Mouse (Mus musculus): ENCODE measurements around the gene Tekt1. TPM values are rescaled to one million over a fixed set of nuclear protein-coding genes. Genes with fewer than 3 reads are reported as not detected.
"Not testable (repeated sequence)": the region's sequence is repeated elsewhere in the genome, so short reads cannot be mapped to it uniquely, and the experiment has no call there.

Gene Tekt1
- polyA plus RNA-seq, 1 experiment from 2014 or later = 0.16 TPM

- Histone ChIP-seq H3K4me2 (ENCODE audit: low read depth, low read length) (no peak overlapping the region), H3K27me3 (replicated peaks; ENCODE audit: control insufficient read depth, insufficient read depth, low read length) (no peaks in the 10 kb centered on the region), H3K4me3 (ENCODE audit: low read length) (no peak overlapping the region), H3K36me3 (ENCODE audit: control insufficient read depth, insufficient read depth, low read length) (no peaks in the 10 kb centered on the region), H3K9ac (ENCODE audit: low read depth, low read length) (no peak overlapping the region), H3K27ac (ENCODE audit: low read length) (no peak overlapping the region), H3K9me3 (ENCODE audit: control insufficient read depth, low read length) (no peaks in the 10 kb centered on the region), H3K4me1 (ENCODE audit: control insufficient read depth, insufficient read depth, low read length) (peaks cover 8% of the 10 kb centered on the region)
- 74% methylated on average over 1 of the region's 1 CpGs for WGBS
- ATAC-seq = no peak
These were observed 10.0 kb downstream of the Tekt1 start for GRCm38 (mm10) chr11:72352272-72352671.

- H3K4me1 ChIP-seq (ENCODE audit: control insufficient read depth, insufficient read depth, low read length) = peaks cover 8% of the 10 kb centered on the region
- H3K27ac ChIP-seq (ENCODE audit: low read length) = no peak overlapping the region
- H3K4me3 ChIP-seq (ENCODE audit: low read length) = no peak overlapping the region
- ATAC-seq = peak; percentile 70; the same call in 1 of the 2 replicates
- no peaks in the 10 kb centered on the region for H3K9me3 ChIP-seq (ENCODE audit: control insufficient read depth, low read length)
- H3K27me3 ChIP-seq (replicated peaks; ENCODE audit: control insufficient read depth, insufficient read depth, low read length) = no peaks in the 10 kb centered on the region
- 28% methylated on average over 4 of the region's 4 CpGs for WGBS
- H3K36me3 ChIP-seq (ENCODE audit: control insufficient read depth, insufficient read depth, low read length) = no peaks in the 10 kb centered on the region
- no peak overlapping the region for H3K9ac ChIP-seq (ENCODE audit: low read depth, low read length)
- no peak overlapping the region for H3K4me2 ChIP-seq (ENCODE audit: low read depth, low read length)
These were observed 12.6 kb downstream of the Tekt1 start for GRCm38 (mm10) chr11:72349652-72350051.

- Histone ChIP-seq H3K36me3 (ENCODE audit: control insufficient read depth, insufficient read depth, low read length) (no peaks in the 10 kb centered on the region), H3K4me2 (ENCODE audit: low read depth, low read length) (no peak overlapping the region), H3K4me3 (ENCODE audit: low read length) (no peak overlapping the region), H3K4me1 (ENCODE audit: control insufficient read depth, insufficient read depth, low read length) (peaks cover 8% of the 10 kb centered on the region), H3K27me3 (replicated peaks; ENCODE audit: control insufficient read depth, insufficient read depth, low read length) (no peaks in the 10 kb centered on the region), H3K27ac (ENCODE audit: low read length) (no peak overlapping the region), H3K9me3 (ENCODE audit: control insufficient read depth, low read length) (no peaks in the 10 kb centered on the region), H3K9ac (ENCODE audit: low read depth, low read length) (no peak overlapping the region)
- no peak for ATAC-seq
- WGBS = 43% methylated on average over 8 of the region's 8 CpGs
These were observed 13.2 kb downstream of the Tekt1 start for GRCm38 (mm10) chr11:72349016-72349415.

- Histone ChIP-seq H3K4me3 (ENCODE audit: low read length) (no peak overlapping the region), H3K36me3 (ENCODE audit: control insufficient read depth, insufficient read depth, low read length) (no peaks in the 10 kb centered on the region), H3K9ac (ENCODE audit: low read depth, low read length) (no peak overlapping the region), H3K9me3 (ENCODE audit: control insufficient read depth, low read length) (no peaks in the 10 kb centered on the region), H3K27me3 (replicated peaks; ENCODE audit: control insufficient read depth, insufficient read depth, low read length) (no peaks in the 10 kb centered on the region), H3K4me2 (ENCODE audit: low read depth, low read length) (no peak overlapping the region), H3K4me1 (ENCODE audit: control insufficient read depth, insufficient read depth, low read length) (peaks cover 8% of the 10 kb centered on the region), H3K27ac (ENCODE audit: low read length) (no peak overlapping the region)
- no peak for ATAC-seq
- 40% methylated on average over 10 of the region's 10 CpGs for WGBS
These were observed 13.7 kb downstream of the Tekt1 start for GRCm38 (mm10) chr11:72348563-72348962.

GRCm38 (mm10) chr11:72344486-72344885 lies 17.8 kb downstream of the Tekt1 start:
- no peak for ATAC-seq
- no peak overlapping the region for H3K4me2 ChIP-seq (ENCODE audit: low read depth, low read length)
- peaks cover 8% of the 10 kb centered on the region for H3K4me1 ChIP-seq (ENCODE audit: control insufficient read depth, insufficient read depth, low read length)
- H3K27me3 ChIP-seq (replicated peaks; ENCODE audit: control insufficient read depth, insufficient read depth, low read length) = no peaks in the 10 kb centered on the region
- 80% methylated on average over 11 of the region's 11 CpGs for WGBS
- no peak overlapping the region for H3K27ac ChIP-seq (ENCODE audit: low read length)
- no peak overlapping the region for H3K9ac ChIP-seq (ENCODE audit: low read depth, low read length)
- H3K36me3 ChIP-seq (ENCODE audit: control insufficient read depth, insufficient read depth, low read length) = no peaks in the 10 kb centered on the region
- H3K9me3 ChIP-seq (ENCODE audit: control insufficient read depth, low read length) = no peaks in the 10 kb centered on the region
- no peak overlapping the region for H3K4me3 ChIP-seq (ENCODE audit: low read length)

GRCm38 (mm10) chr11:72343904-72344303 lies 18.3 kb downstream of the Tekt1 start:
- H3K36me3 ChIP-seq (ENCODE audit: control insufficient read depth, insufficient read depth, low read length) = no peaks in the 10 kb centered on the region
- no peak for ATAC-seq
- no peak overlapping the region for H3K27ac ChIP-seq (ENCODE audit: low read length)
- 25% methylated on average over 8 of the region's 8 CpGs for WGBS
- H3K27me3 ChIP-seq (replicated peaks; ENCODE audit: control insufficient read depth, insufficient read depth, low read length) = no peaks in the 10 kb centered on the region
- H3K9ac ChIP-seq (ENCODE audit: low read depth, low read length) = no peak overlapping the region
- H3K4me2 ChIP-seq (ENCODE audit: low read depth, low read length) = no peak overlapping the region
- no peaks in the 10 kb centered on the region for H3K9me3 ChIP-seq (ENCODE audit: control insufficient read depth, low read length)
- H3K4me1 ChIP-seq (ENCODE audit: control insufficient read depth, insufficient read depth, low read length) = peaks cover 5% of the 10 kb centered on the region
- H3K4me3 ChIP-seq (ENCODE audit: low read length) = no peak overlapping the region

- H3K4me2 ChIP-seq (ENCODE audit: low read depth, low read length); H3K9ac ChIP-seq (ENCODE audit: low read depth, low read length); H3K4me1 ChIP-seq (ENCODE audit: control insufficient read depth, insufficient read depth, low read length); H3K9me3 ChIP-seq (ENCODE audit: control insufficient read depth, low read length); H3K27me3 ChIP-seq (replicated peaks; ENCODE audit: control insufficient read depth, insufficient read depth, low read length); ATAC-seq; H3K36me3 ChIP-seq (ENCODE audit: control insufficient read depth, insufficient read depth, low read length); H3K4me3 ChIP-seq (ENCODE audit: low read length); H3K27ac ChIP-seq (ENCODE audit: low read length): not testable (repeated sequence)
- WGBS = 83% methylated on average over 5 of the region's 5 CpGs
These were observed 19.0 kb downstream of the Tekt1 start for GRCm38 (mm10) chr11:72343238-72343625.

- peak; percentile 86 for ATAC-seq
- H3K4me2 ChIP-seq (ENCODE audit: low read depth, low read length) = peak overlapping the region; percentile 32; the same call in 1 of the 2 replicates
These were observed 19.5 kb downstream of the Tekt1 start for GRCm38 (mm10) chr11:72342549-72343237.

GRCm38 (mm10) chr11:72339716-72340115 lies 22.5 kb downstream of the Tekt1 start:
- H3K36me3 ChIP-seq (ENCODE audit: control insufficient read depth, insufficient read depth, low read length) = no peaks in the 10 kb centered on the region
- H3K4me1 ChIP-seq (ENCODE audit: control insufficient read depth, insufficient read depth, low read length) = no peaks in the 10 kb centered on the region
- WGBS = 86% methylated on average over 4 of the region's 4 CpGs
- H3K4me3 ChIP-seq (ENCODE audit: low read length) = no peak overlapping the region
- no peaks in the 10 kb centered on the region for H3K9me3 ChIP-seq (ENCODE audit: control insufficient read depth, low read length)
- H3K27ac ChIP-seq (ENCODE audit: low read length) = no peak overlapping the region
- no peaks in the 10 kb centered on the region for H3K27me3 ChIP-seq (replicated peaks; ENCODE audit: control insufficient read depth, insufficient read depth, low read length)
- no peak overlapping the region for H3K4me2 ChIP-seq (ENCODE audit: low read depth, low read length)
- no peak for ATAC-seq
- H3K9ac ChIP-seq (ENCODE audit: low read depth, low read length) = no peak overlapping the region

More at GRCm38 (mm10) chr11:72342549-72343237, 19.5 kb downstream of the Tekt1 start:
- Histone ChIP-seq H3K9me3 (ENCODE audit: control insufficient read depth, low read length) (no peaks in the 10 kb centered on the region), H3K9ac (ENCODE audit: low read depth, low read length) (no peak overlapping the region), H3K27me3 (replicated peaks; ENCODE audit: control insufficient read depth, insufficient read depth, low read length) (no peaks in the 10 kb centered on the region), H3K4me3 (ENCODE audit: low read length) (no peak overlapping the region), H3K36me3 (ENCODE audit: control insufficient read depth, insufficient read depth, low read length) (no peaks in the 10 kb centered on the region), H3K4me1 (ENCODE audit: control insufficient read depth, insufficient read depth, low read length) (no peaks in the 10 kb centered on the region), H3K27ac (ENCODE audit: low read length) (no peak overlapping the region)
- 13% methylated on average over 7 of the region's 7 CpGs for WGBS

GRCm38 (mm10) chr11:72338437-72338871 lies 23.8 kb downstream of the Tekt1 start:
- no peak overlapping the region for H3K4me3 ChIP-seq (ENCODE audit: low read length)
- H3K36me3 ChIP-seq (ENCODE audit: control insufficient read depth, insufficient read depth, low read length) = no peaks in the 10 kb centered on the region
- no peaks in the 10 kb centered on the region for H3K4me1 ChIP-seq (ENCODE audit: control insufficient read depth, insufficient read depth, low read length)
- no peak overlapping the region for H3K9ac ChIP-seq (ENCODE audit: low read depth, low read length)
- WGBS = 66% methylated on average over 5 of the region's 5 CpGs
- H3K9me3 ChIP-seq (ENCODE audit: control insufficient read depth, low read length) = no peaks in the 10 kb centered on the region
- H3K27me3 ChIP-seq (replicated peaks; ENCODE audit: control insufficient read depth, insufficient read depth, low read length) = no peaks in the 10 kb centered on the region
- no peak for ATAC-seq
- no peak overlapping the region for H3K27ac ChIP-seq (ENCODE audit: low read length)
- no peak overlapping the region for H3K4me2 ChIP-seq (ENCODE audit: low read depth, low read length)
